Mouse (Mus musculus): ENCODE results near the gene Metap1d.

Metap1d gene

GRCm38 (mm10) chr2:71453161-71453916 is at the start of gene Metap1d:
Gene Metap1d, plus strand, starts transcription at chr2:71453276.
- DNase-seq (ENCODE audit: low spot score in 2 of 2): peak; percentile 86 to 95

- DNase-seq (ENCODE audit: low spot score in 2 of 2): no peak
Observed at GRCm38 (mm10) chr2:71405613-71406012, 47.5 kb upstream of the Metap1d start.

- DNase-seq (ENCODE audit: low spot score in 2 of 2): no peak
Observed at GRCm38 (mm10) chr2:71418760-71419280, 34.3 kb upstream of the Metap1d start.

- no peak for DNase-seq (ENCODE audit: low spot score in 2 of 2)
Observed at GRCm38 (mm10) chr2:71419408-71419807, 33.7 kb upstream of the Metap1d start.

- DNase-seq (ENCODE audit: low spot score in 2 of 2): no peak
Observed at GRCm38 (mm10) chr2:71420895-71421425, 32.1 kb upstream of the Metap1d start.

- no peak for DNase-seq (ENCODE audit: low spot score in 2 of 2)
Observed at GRCm38 (mm10) chr2:71424545-71424944, 28.5 kb upstream of the Metap1d start.

- DNase-seq (ENCODE audit: low spot score in 2 of 2): no peak
Observed at GRCm38 (mm10) chr2:71435440-71435839, 17.6 kb upstream of the Metap1d start.

- no peak for DNase-seq (ENCODE audit: low spot score in 2 of 2)
Observed at GRCm38 (mm10) chr2:71443376-71443775, 9.7 kb upstream of the Metap1d start.

- DNase-seq (ENCODE audit: low spot score in 2 of 2): no peak
Observed at GRCm38 (mm10) chr2:71445536-71446196, 7.4 kb upstream of the Metap1d start.

GRCm38 (mm10) chr2:71449604-71450003 is 3.5 kb upstream of the Metap1d start:
- no peak for DNase-seq (ENCODE audit: low spot score in 2 of 2)

GRCm38 (mm10) chr2:71451761-71452160 is 1.3 kb upstream of the Metap1d start:
- no peak for DNase-seq (ENCODE audit: low spot score in 2 of 2)

- no peak for DNase-seq (ENCODE audit: low spot score in 2 of 2)
Observed at GRCm38 (mm10) chr2:71453917-71454260, 813 bp downstream of the Metap1d start.

GRCm38 (mm10) chr2:71458624-71459023 is 5.5 kb downstream of the Metap1d start:
- no peak for DNase-seq (ENCODE audit: low spot score in 2 of 2)

GRCm38 (mm10) chr2:71459659-71460058 is 6.6 kb downstream of the Metap1d start:
- no peak for DNase-seq (ENCODE audit: low spot score in 2 of 2)

GRCm38 (mm10) chr2:71461139-71461538 is 8.1 kb downstream of the Metap1d start:
- DNase-seq (ENCODE audit: low spot score in 2 of 2): no peak

GRCm38 (mm10) chr2:71461589-71461988 is 8.5 kb downstream of the Metap1d start:
- no peak for DNase-seq (ENCODE audit: low spot score in 2 of 2)

- DNase-seq (ENCODE audit: low spot score in 2 of 2): no peak
Observed at GRCm38 (mm10) chr2:71462066-71462465, 9.0 kb downstream of the Metap1d start.

GRCm38 (mm10) chr2:71462553-71462952 is 9.5 kb downstream of the Metap1d start:
- no peak for DNase-seq (ENCODE audit: low spot score in 2 of 2)

GRCm38 (mm10) chr2:71466103-71466502 is 13.0 kb downstream of the Metap1d start:
- no peak for DNase-seq (ENCODE audit: low spot score in 2 of 2)

GRCm38 (mm10) chr2:71466861-71467450 is 13.9 kb downstream of the Metap1d start:
- no peak for DNase-seq (ENCODE audit: low spot score in 2 of 2)

GRCm38 (mm10) chr2:71471094-71471493 is 18.0 kb downstream of the Metap1d start:
- no peak for DNase-seq (ENCODE audit: low spot score in 2 of 2)

GRCm38 (mm10) chr2:71473830-71474229 is 20.8 kb downstream of the Metap1d start:
- no peak for DNase-seq (ENCODE audit: low spot score in 2 of 2)

Data from left cerebral cortex, adult 9 months (tissue).